Mouse (Mus musculus) embryonic facial prominence, embryonic 13.5 days (tissue): Measurements from ENCODE around the gene 2310022A10Rik. TPM values are rescaled to one million over a fixed set of nuclear protein-coding genes. Genes with fewer than 3 reads are reported as not detected.
A peak's percentile ranks its signal among the peaks of the same experiment; 100 is the strongest.

Experiments
- ATAC-seq: fragments of 200-750 bp; cut with Nextera tagmentation; 2 replicates; pipeline ENCODE4 v1.8.0; 2017; ENCODE audit warnings: low read depth; ENCODE audit not compliant: insufficient number of reproducible peaks, insufficient read depth, low FRiP score, low TSS enrichment
- H3K27ac ChIP-seq: fragments of 300-500 bp; sonication (generic); 2 replicates; pipeline ENCODE4 v1.5.1; 2015; ENCODE audit warnings: moderate library complexity, mild to moderate bottlenecking, inconsistent platforms
- H3K27me3 ChIP-seq: fragments of 300-500 bp; sonication (generic); 2 replicates; pipeline ENCODE4 v1.6.1; 2015; ENCODE audit warnings: mild to moderate bottlenecking, inconsistent platforms
- H3K36me3 ChIP-seq: fragments of 300-500 bp; sonication (generic); 2 replicates; pipeline ENCODE4 v1.6.1; 2015; ENCODE audit warnings: mild to moderate bottlenecking, inconsistent platforms
- H3K4me1 ChIP-seq: fragments of 300-500 bp; sonication (generic); 2 replicates; pipeline ENCODE4 v1.6.1; 2015; ENCODE audit warnings: inconsistent platforms
- H3K4me2 ChIP-seq: fragments of 300-500 bp; sonication (generic); 2 replicates; pipeline ENCODE4 v1.6.1; 2015; ENCODE audit warnings: moderate library complexity, mild to moderate bottlenecking, inconsistent platforms
- H3K4me3 ChIP-seq: fragments of 300-500 bp; sonication (generic); 2 replicates; pipeline ENCODE4 v1.5.1; 2015; ENCODE audit warnings: mild to moderate bottlenecking, inconsistent platforms
- H3K9ac ChIP-seq: fragments of 300-500 bp; sonication (generic); 2 replicates; pipeline ENCODE4 v1.6.1; 2015; ENCODE audit warnings: mild to moderate bottlenecking, inconsistent platforms
- H3K9me3 ChIP-seq: fragments of 300-500 bp; sonication (generic); 2 replicates; pipeline ENCODE4 v1.6.1; 2016; ENCODE audit warnings: inconsistent platforms
- WGBS: fragments of 180-500 bp; shearing (Covaris S2); methylation state at CpG from one replicate; pipeline ENCODE4 v1.1.7; 2015; ENCODE audit warnings: mixed read lengths; 5-methylcytosine and 5-hydroxymethylcytosine counted together
- polyA plus RNA-seq: library from polyadenylated mRNA; unstranded; fragments of >200 nt; fragmentation: Nextera tagmentation; extraction: Ambion mirVana; gene quantifications from 2 replicates; pipeline ENCODE4 v1.2.1, GENCODE M21; 2015

2310022A10Rik gene
- polyA plus RNA-seq, 1 experiment from 2014 or later = 31.3 TPM

- H3K4me2 ChIP-seq = no peak overlapping the region
- peak overlapping the region; percentile 29; the same call in 1 of the 2 replicates for H3K27ac ChIP-seq
- H3K9ac ChIP-seq = no peak overlapping the region
- peaks cover 36% of the 10 kb centered on the region for H3K4me1 ChIP-seq
- ATAC-seq = no peak
- H3K36me3 ChIP-seq = peaks cover 45% of the 10 kb centered on the region
- no peaks in the 10 kb centered on the region for H3K9me3 ChIP-seq
- no peak overlapping the region for H3K4me3 ChIP-seq
- WGBS = 57% methylated on average over 10 of the region's 10 CpGs
- H3K27me3 ChIP-seq = no peaks in the 10 kb centered on the region
Observed at GRCm38 (mm10) chr7:27606481-27607254, 53.6 kb downstream of the 2310022A10Rik start.

- Histone ChIP-seq H3K27me3 (no peaks in the 10 kb centered on the region), H3K27ac (no peak overlapping the region), H3K36me3 (peaks cover 45% of the 10 kb centered on the region), H3K9me3 (no peaks in the 10 kb centered on the region), H3K4me1 (peaks cover 28% of the 10 kb centered on the region), H3K4me2 (no peak overlapping the region), H3K9ac (0 out of 2 replicates have a peak overlapping the region, but pooled peaks have one; percentile 16), H3K4me3 (no peak overlapping the region)
- no peak for ATAC-seq
- 86% methylated on average over 5 of the region's 5 CpGs for WGBS
Observed at GRCm38 (mm10) chr7:27607580-27607979, 54.5 kb downstream of the 2310022A10Rik start.

- Histone ChIP-seq H3K36me3 (peaks cover 45% of the 10 kb centered on the region), H3K9me3 (no peaks in the 10 kb centered on the region), H3K27me3 (no peaks in the 10 kb centered on the region), H3K4me3 (no peak overlapping the region), H3K4me1 (peaks cover 23% of the 10 kb centered on the region), H3K4me2 (no peak overlapping the region), H3K27ac (no peak overlapping the region), H3K9ac (no peak overlapping the region)
- 88% methylated on average over 3 of the region's 3 CpGs for WGBS
- no peak for ATAC-seq
Observed at GRCm38 (mm10) chr7:27608130-27608529, 55.1 kb downstream of the 2310022A10Rik start.

- Histone ChIP-seq H3K36me3 (peaks cover 45% of the 10 kb centered on the region), H3K4me3 (no peak overlapping the region), H3K9ac (no peak overlapping the region), H3K4me1 (peaks cover 23% of the 10 kb centered on the region), H3K9me3 (no peaks in the 10 kb centered on the region), H3K27ac (no peak overlapping the region), H3K4me2 (no peak overlapping the region), H3K27me3 (no peaks in the 10 kb centered on the region)
- ATAC-seq = no peak
- WGBS = 89% methylated on average over 4 of the region's 4 CpGs
Observed at GRCm38 (mm10) chr7:27609285-27609684, 56.3 kb downstream of the 2310022A10Rik start.

GRCm38 (mm10) chr7:27609688-27610087 lies 56.7 kb downstream of the 2310022A10Rik start:
- H3K27me3 ChIP-seq = no peaks in the 10 kb centered on the region
- WGBS = 81% methylated on average over 2 of the region's 2 CpGs
- H3K9ac ChIP-seq = no peak overlapping the region
- H3K36me3 ChIP-seq = peaks cover 45% of the 10 kb centered on the region
- H3K4me3 ChIP-seq = no peak overlapping the region
- H3K4me2 ChIP-seq = no peak overlapping the region
- no peak for ATAC-seq
- peaks cover 23% of the 10 kb centered on the region for H3K4me1 ChIP-seq
- H3K27ac ChIP-seq = no peak overlapping the region
- H3K9me3 ChIP-seq = no peaks in the 10 kb centered on the region

GRCm38 (mm10) chr7:27610370-27610769 lies 57.3 kb downstream of the 2310022A10Rik start:
- no peak overlapping the region for H3K27ac ChIP-seq
- 94% methylated on average over 3 of the region's 3 CpGs for WGBS
- no peaks in the 10 kb centered on the region for H3K9me3 ChIP-seq
- no peak overlapping the region for H3K9ac ChIP-seq
- no peak for ATAC-seq
- no peak overlapping the region for H3K4me3 ChIP-seq
- peaks cover 21% of the 10 kb centered on the region for H3K4me1 ChIP-seq
- H3K27me3 ChIP-seq = no peaks in the 10 kb centered on the region
- H3K36me3 ChIP-seq = peaks cover 45% of the 10 kb centered on the region
- no peak overlapping the region for H3K4me2 ChIP-seq

- H3K27ac ChIP-seq = no peak overlapping the region
- no peak overlapping the region for H3K4me3 ChIP-seq
- H3K27me3 ChIP-seq = no peaks in the 10 kb centered on the region
- peaks cover 16% of the 10 kb centered on the region for H3K4me1 ChIP-seq
- H3K4me2 ChIP-seq = no peak overlapping the region
- no peak for ATAC-seq
- WGBS = 94% methylated on average over 5 of the region's 5 CpGs
- no peaks in the 10 kb centered on the region for H3K9me3 ChIP-seq
- H3K9ac ChIP-seq = no peak overlapping the region
- H3K36me3 ChIP-seq = peaks cover 46% of the 10 kb centered on the region
Observed at GRCm38 (mm10) chr7:27610871-27611270, 57.8 kb downstream of the 2310022A10Rik start.

GRCm38 (mm10) chr7:27612940-27613339 lies 59.9 kb downstream of the 2310022A10Rik start:
- no peaks in the 10 kb centered on the region for H3K27me3 ChIP-seq
- H3K36me3 ChIP-seq = peaks cover 57% of the 10 kb centered on the region
- no peak overlapping the region for H3K4me3 ChIP-seq
- no peaks in the 10 kb centered on the region for H3K9me3 ChIP-seq
- no peak overlapping the region for H3K27ac ChIP-seq
- no peak overlapping the region for H3K4me2 ChIP-seq
- no peak for ATAC-seq
- 82% methylated on average over 4 of the region's 4 CpGs for WGBS
- no peaks in the 10 kb centered on the region for H3K4me1 ChIP-seq
- no peak overlapping the region for H3K9ac ChIP-seq

GRCm38 (mm10) chr7:27613751-27614499 lies 60.9 kb downstream of the 2310022A10Rik start:
- Histone ChIP-seq H3K9me3 (no peaks in the 10 kb centered on the region), H3K9ac (no peak overlapping the region), H3K4me2 (no peak overlapping the region), H3K27ac (no peak overlapping the region), H3K36me3 (peaks cover 57% of the 10 kb centered on the region), H3K4me1 (no peaks in the 10 kb centered on the region), H3K4me3 (no peak overlapping the region), H3K27me3 (no peaks in the 10 kb centered on the region)
- WGBS = 87% methylated on average over 8 of the region's 8 CpGs
- ATAC-seq = no peak

- ATAC-seq = no peak
- H3K4me3 ChIP-seq = no peak overlapping the region
- no peak overlapping the region for H3K4me2 ChIP-seq
- H3K9ac ChIP-seq = no peak overlapping the region
- H3K27ac ChIP-seq = no peak overlapping the region
- H3K36me3 ChIP-seq = peaks cover 98% of the 10 kb centered on the region
- 83% methylated on average over 6 of the region's 6 CpGs for WGBS
- H3K9me3 ChIP-seq = no peaks in the 10 kb centered on the region
- no peaks in the 10 kb centered on the region for H3K27me3 ChIP-seq
- H3K4me1 ChIP-seq = no peaks in the 10 kb centered on the region
Observed at GRCm38 (mm10) chr7:27621028-27621427, 68.0 kb downstream of the 2310022A10Rik start.

- no peaks in the 10 kb centered on the region for H3K4me1 ChIP-seq
- no peak overlapping the region for H3K4me2 ChIP-seq
- H3K4me3 ChIP-seq = no peak overlapping the region
- no peak for ATAC-seq
- no peaks in the 10 kb centered on the region for H3K9me3 ChIP-seq
- no peak overlapping the region for H3K9ac ChIP-seq
- H3K36me3 ChIP-seq = peaks cover 98% of the 10 kb centered on the region
- 69% methylated on average over 1 of the region's 1 CpGs for WGBS
- no peaks in the 10 kb centered on the region for H3K27me3 ChIP-seq
- no peak overlapping the region for H3K27ac ChIP-seq
Observed at GRCm38 (mm10) chr7:27622234-27622633, 69.2 kb downstream of the 2310022A10Rik start.

GRCm38 (mm10) chr7:27624967-27625366 lies 71.9 kb downstream of the 2310022A10Rik start:
- Histone ChIP-seq H3K9me3 (no peaks in the 10 kb centered on the region), H3K9ac (no peak overlapping the region), H3K36me3 (peaks cover 98% of the 10 kb centered on the region), H3K27ac (no peak overlapping the region), H3K27me3 (no peaks in the 10 kb centered on the region), H3K4me2 (no peak overlapping the region), H3K4me1 (no peaks in the 10 kb centered on the region), H3K4me3 (no peak overlapping the region)
- ATAC-seq = no peak
